Mouse (Mus musculus) midbrain, embryonic 10.5 days (tissue): ENCODE results near the gene Pigq. TPM values are rescaled to one million over a fixed set of nuclear protein-coding genes. Genes with fewer than 3 reads are reported as not detected.
A peak's percentile ranks its signal among the peaks of the same experiment; 100 is the strongest.

Experiments used
- DNase-seq: peaks from one replicate; pipeline ENCODE4 v3.0.0-alpha.2; 2017; ENCODE audit warnings: low spot score
- H3K27ac ChIP-seq: fragments of 300-500 bp; sonication (generic); replicated peaks from 2 replicates; pipeline ENCODE4 v1.5.1; 2016; ENCODE audit warnings: mild to moderate bottlenecking
- H3K27me3 ChIP-seq: fragments of 300-500 bp; sonication (generic); 2 replicates; pipeline ENCODE4 v1.6.1; 2016; ENCODE audit warnings: low read depth, mild to moderate bottlenecking; ENCODE audit not compliant: poor library complexity, severe bottlenecking
- H3K36me3 ChIP-seq: fragments of 300-500 bp; sonication (generic); 2 replicates; pipeline ENCODE4 v1.6.1; 2016; ENCODE audit warnings: mild to moderate bottlenecking, moderate library complexity
- H3K4me1 ChIP-seq: fragments of 300-500 bp; sonication (generic); 2 replicates; pipeline ENCODE4 v1.6.1; 2016
- H3K4me3 ChIP-seq: fragments of 300-500 bp; sonication (generic); 2 replicates; pipeline ENCODE4 v1.5.1; 2016; ENCODE audit warnings: mild to moderate bottlenecking, moderate library complexity
- H3K9me3 ChIP-seq: fragments of 300-500 bp; sonication (generic); replicated peaks from 2 replicates; pipeline ENCODE4 v1.6.1; 2016; ENCODE audit warnings: mild to moderate bottlenecking
- WGBS: fragments of 180-500 bp; shearing (Covaris S2); methylation state at CpG from one replicate; pipeline ENCODE4 v1.1.7; 2016; 5-methylcytosine and 5-hydroxymethylcytosine counted together
- polyA plus RNA-seq: library from polyadenylated mRNA; unstranded; fragments of >200 nt; fragmentation: Nextera tagmentation; extraction: Ambion mirVana; gene quantifications from 2 replicates; pipeline ENCODE4 v1.2.1, GENCODE M21; 2016

Gene Pigq
- polyA plus RNA-seq, 1 experiment from 2014 or later, result 64.8 TPM

DNA sequence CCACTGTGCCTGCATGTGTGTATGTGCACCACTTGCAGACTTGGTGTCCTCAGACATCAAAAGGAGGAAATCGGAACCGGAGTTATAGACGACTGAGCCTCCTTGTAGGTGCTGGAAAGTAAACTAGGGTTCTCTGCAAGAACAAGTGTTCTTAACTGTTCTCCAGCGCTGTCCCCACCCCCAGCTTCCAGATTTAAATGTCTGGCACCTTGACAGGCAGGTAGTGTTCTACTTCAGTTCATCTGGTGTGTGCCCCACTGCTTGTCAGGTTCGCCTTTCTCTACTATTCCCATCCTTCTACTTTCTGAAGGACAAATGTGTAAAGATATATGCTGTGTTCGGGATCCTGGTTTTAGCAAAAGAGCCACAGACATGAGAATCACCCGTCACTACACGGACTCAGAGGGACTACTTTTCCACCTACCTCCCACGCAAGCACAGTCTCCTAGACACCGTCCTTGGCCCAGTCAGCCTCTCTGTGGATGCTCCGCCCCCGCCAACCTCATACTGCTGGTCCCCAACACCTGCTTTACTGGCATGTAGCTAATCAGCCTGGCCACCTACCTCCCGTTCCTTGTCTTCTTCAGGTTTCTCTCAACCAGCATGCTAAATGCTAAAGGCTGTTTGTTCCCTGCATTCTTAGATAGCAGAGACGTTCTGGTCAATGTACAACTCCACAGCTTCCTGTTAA, 31.4 kb downstream of the Pigq start:
- H3K9me3 ChIP-seq, result no peaks in the 10 kb centered on the region
- H3K4me1 ChIP-seq, result peaks cover 10% of the 10 kb centered on the region
- no peak for DNase-seq
- 92% methylated on average over 14 of the region's 14 CpGs for WGBS
- peaks cover 28% of the 10 kb centered on the region for H3K36me3 ChIP-seq
- H3K27me3 ChIP-seq, result no peaks in the 10 kb centered on the region
- no peak overlapping the region for H3K27ac ChIP-seq
- no peak overlapping the region for H3K4me3 ChIP-seq

GRCm38 (mm10) chr17:25911816-25912215, 32.9 kb downstream of the Pigq start:
- Histone ChIP-seq H3K4me3 (no peak overlapping the region), H3K27ac (no peak overlapping the region), H3K36me3 (peaks cover 19% of the 10 kb centered on the region), H3K27me3 (no peaks in the 10 kb centered on the region), H3K9me3 (no peaks in the 10 kb centered on the region), H3K4me1 (no peaks in the 10 kb centered on the region)
- DNase-seq, result no peak
- WGBS, result 94% methylated on average over 4 of the region's 4 CpGs

DNA sequence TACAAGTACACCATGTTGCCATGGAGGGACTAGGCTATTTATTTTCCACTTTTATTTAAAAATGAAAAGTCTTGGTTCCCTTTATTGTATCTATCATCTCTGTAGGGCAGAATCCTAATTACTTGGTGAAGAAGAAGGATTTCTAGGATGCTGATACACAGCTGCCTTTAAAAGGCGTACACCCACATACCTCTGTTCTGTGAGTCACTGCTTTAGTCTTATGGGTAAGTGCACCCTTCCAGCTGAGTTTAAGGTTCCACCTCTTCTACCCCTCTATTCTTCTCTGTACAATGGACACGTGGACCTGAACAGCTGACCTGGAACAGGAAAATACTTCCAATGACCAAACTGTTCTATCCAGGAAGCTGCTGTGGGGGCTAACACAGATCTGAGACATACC, 37.1 kb downstream of the Pigq start:
- H3K27me3 ChIP-seq, result no peaks in the 10 kb centered on the region
- peaks cover 10% of the 10 kb centered on the region for H3K36me3 ChIP-seq
- WGBS, result 89% methylated on average over 2 of the region's 2 CpGs
- H3K27ac ChIP-seq, result no peak overlapping the region
- no peaks in the 10 kb centered on the region for H3K4me1 ChIP-seq
- H3K9me3 ChIP-seq, result no peaks in the 10 kb centered on the region
- no peak overlapping the region for H3K4me3 ChIP-seq
- no peak for DNase-seq

GRCm38 (mm10) chr17:25903061-25903460, 41.7 kb downstream of the Pigq start:
- Histone ChIP-seq H3K27me3 (no peaks in the 10 kb centered on the region), H3K36me3 (peaks cover 14% of the 10 kb centered on the region), H3K27ac (no peak overlapping the region), H3K9me3 (no peaks in the 10 kb centered on the region), H3K4me1 (no peaks in the 10 kb centered on the region), H3K4me3 (no peak overlapping the region)
- 89% methylated on average over 3 of the region's 3 CpGs for WGBS
- no peak for DNase-seq

DNA sequence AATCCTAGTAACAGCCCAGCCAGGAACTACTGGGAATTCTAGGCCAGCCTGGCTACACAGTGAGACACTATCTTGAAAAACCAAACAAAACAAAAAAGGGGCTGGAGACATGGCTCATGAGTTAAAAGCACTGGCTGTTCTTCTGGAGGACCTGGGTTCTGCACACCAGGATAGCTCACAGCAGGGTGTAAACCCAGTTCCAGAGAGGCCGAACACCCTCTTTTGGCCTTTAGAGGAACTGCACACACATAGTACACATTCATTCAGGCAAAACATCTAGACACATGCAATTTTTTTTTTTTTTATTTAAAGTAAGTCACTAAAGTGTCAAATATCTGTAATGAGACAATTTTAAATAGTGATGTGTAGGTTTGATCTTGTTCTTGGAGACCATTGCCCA, 44.5 kb downstream of the Pigq start:
- peaks cover 18% of the 10 kb centered on the region for H3K4me1 ChIP-seq
- no peak overlapping the region for H3K27ac ChIP-seq
- H3K9me3 ChIP-seq, result no peaks in the 10 kb centered on the region
- H3K4me3 ChIP-seq, result no peak overlapping the region
- peaks cover 14% of the 10 kb centered on the region for H3K36me3 ChIP-seq
- 95% methylated on average over 1 of the region's 1 CpGs for whole genome bisulfite sequencing
- H3K27me3 ChIP-seq, result no peaks in the 10 kb centered on the region
- no peak for DNase-seq

GRCm38 (mm10) chr17:25895891-25896290, 48.8 kb downstream of the Pigq start:
- 72% methylated on average over 12 of the region's 12 CpGs for WGBS
- Histone ChIP-seq H3K9me3 (no peaks in the 10 kb centered on the region), H3K27me3 (no peaks in the 10 kb centered on the region), H3K27ac (peak overlapping the region; percentile 69), H3K4me3 (no peak overlapping the region), H3K4me1 (peaks cover 24% of the 10 kb centered on the region), H3K36me3 (peaks cover 9% of the 10 kb centered on the region)
- no peak for DNase-seq

DNA sequence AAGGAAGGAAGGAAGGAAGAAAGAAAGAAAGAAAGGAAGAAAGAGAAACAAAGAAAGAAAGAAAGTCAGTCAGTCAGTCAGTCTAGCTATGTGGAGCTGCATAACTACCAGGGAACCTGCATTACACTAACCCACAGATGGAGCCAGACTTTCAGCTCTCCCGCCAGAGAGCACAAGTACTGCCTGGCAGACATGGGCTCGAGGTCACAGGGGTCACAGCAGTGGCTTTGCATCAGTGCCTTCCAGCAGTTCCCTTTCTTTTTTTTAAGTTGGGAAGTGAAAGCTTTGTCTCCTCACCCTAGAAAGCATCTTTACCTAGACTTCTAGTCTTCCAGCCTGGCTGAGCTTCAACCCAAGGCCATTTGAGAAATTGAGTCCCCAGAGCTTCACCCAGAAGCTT, 49.3 kb downstream of the Pigq start:
- no peaks in the 10 kb centered on the region for H3K27me3 ChIP-seq
- H3K36me3 ChIP-seq, result peaks cover 7% of the 10 kb centered on the region
- peak overlapping the region; percentile 69 for H3K27ac ChIP-seq
- no peaks in the 10 kb centered on the region for H3K9me3 ChIP-seq
- H3K4me3 ChIP-seq, result no peak overlapping the region
- 24% methylated on average over 2 of the region's 2 CpGs for WGBS
- H3K4me1 ChIP-seq, result peaks cover 24% of the 10 kb centered on the region
- DNase-seq, result no peak

- Histone ChIP-seq H3K27me3 (no peaks in the 10 kb centered on the region), H3K27ac (peak overlapping the region; percentile 67), H3K4me3 (no peak overlapping the region), H3K36me3 (peaks cover 16% of the 10 kb centered on the region), H3K4me1 (peaks cover 24% of the 10 kb centered on the region), H3K9me3 (no peaks in the 10 kb centered on the region)
- DNase-seq, result peak; percentile 62
- 36% methylated on average over 2 of the region's 2 CpGs for WGBS
These were observed 50.6 kb downstream of the Pigq start for GRCm38 (mm10) chr17:25893975-25894617.

- 93% methylated on average over 3 of the region's 3 CpGs for WGBS
- H3K27me3 ChIP-seq, result no peaks in the 10 kb centered on the region
- DNase-seq, result no peak
- H3K4me3 ChIP-seq, result no peak overlapping the region
- H3K4me1 ChIP-seq, result peaks cover 20% of the 10 kb centered on the region
- H3K36me3 ChIP-seq, result peaks cover 45% of the 10 kb centered on the region
- no peak overlapping the region for H3K27ac ChIP-seq
- H3K9me3 ChIP-seq, result no peaks in the 10 kb centered on the region
These were observed 55.9 kb downstream of the Pigq start for GRCm38 (mm10) chr17:25888837-25889236.

DNA sequence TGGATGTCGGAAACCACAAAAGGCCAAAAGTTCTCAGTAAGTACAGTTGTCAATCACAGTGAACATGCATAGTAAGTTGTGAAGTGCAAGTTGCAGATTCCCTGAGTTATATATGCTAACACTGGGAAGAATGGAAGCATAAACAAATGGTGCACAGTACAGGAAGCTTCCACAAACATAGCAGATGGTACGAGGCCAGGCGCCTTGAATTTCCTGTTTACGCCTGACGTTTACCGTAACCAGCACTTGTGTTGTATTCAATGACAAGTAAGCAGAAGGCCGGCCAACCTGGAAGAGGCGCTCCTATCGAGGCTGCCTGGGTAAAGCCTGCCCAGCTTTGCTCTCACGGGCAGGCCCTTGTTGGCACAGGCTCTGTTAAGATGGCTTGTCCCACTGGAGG, 57.3 kb downstream of the Pigq start:
- H3K4me1 ChIP-seq, result peaks cover 34% of the 10 kb centered on the region
- peaks cover 58% of the 10 kb centered on the region for H3K36me3 ChIP-seq
- H3K27me3 ChIP-seq, result no peaks in the 10 kb centered on the region
- H3K27ac ChIP-seq, result no peak overlapping the region
- no peak for DNase-seq
- no peaks in the 10 kb centered on the region for H3K9me3 ChIP-seq
- no peak overlapping the region for H3K4me3 ChIP-seq
- 89% methylated on average over 10 of the region's 10 CpGs for WGBS

DNA sequence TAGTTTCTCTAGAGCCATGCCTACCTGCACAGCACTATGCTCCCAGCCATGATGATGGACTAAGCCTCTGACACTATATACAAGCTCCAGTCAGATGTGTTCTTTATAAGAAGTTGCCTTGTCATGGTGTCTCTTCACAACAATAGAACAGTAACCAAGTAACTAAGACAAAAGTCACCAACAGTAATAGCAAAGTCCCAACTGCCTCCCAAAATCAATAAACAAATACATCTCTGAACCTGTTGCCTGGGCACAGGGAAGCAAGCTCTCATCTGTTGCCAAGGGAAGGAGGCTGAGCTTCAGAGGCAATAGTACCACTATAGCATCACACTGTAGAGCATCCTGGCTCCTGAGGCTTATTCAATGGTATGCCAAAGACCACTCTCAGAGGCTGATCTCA, 57.9 kb downstream of the Pigq start:
- H3K27ac ChIP-seq, result no peak overlapping the region
- DNase-seq, result no peak
- H3K4me3 ChIP-seq, result no peak overlapping the region
- H3K36me3 ChIP-seq, result peaks cover 62% of the 10 kb centered on the region
- H3K9me3 ChIP-seq, result no peaks in the 10 kb centered on the region
- H3K27me3 ChIP-seq, result no peaks in the 10 kb centered on the region
- peaks cover 41% of the 10 kb centered on the region for H3K4me1 ChIP-seq

DNA sequence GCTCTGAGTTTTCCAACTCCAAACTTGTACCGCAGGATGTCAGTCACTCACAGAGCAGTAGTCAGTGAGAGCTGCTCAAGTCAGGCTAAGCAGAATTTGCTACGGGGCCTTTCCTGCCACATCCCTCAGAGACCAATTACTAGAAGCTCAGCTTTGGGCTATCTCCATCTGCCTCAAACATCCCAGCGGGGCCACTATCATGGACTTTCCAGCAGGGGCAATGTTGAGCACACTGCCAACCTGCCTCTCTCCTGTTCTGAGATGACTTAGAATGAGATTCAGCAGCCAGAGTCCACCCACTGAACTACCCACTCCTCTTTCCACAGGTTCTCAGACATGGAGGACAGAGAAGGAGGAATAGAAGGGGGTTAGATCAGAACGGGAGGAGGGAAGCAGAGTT, 59.1 kb downstream of the Pigq start:
- Histone ChIP-seq H3K9me3 (no peaks in the 10 kb centered on the region), H3K4me1 (peaks cover 52% of the 10 kb centered on the region), H3K27me3 (no peaks in the 10 kb centered on the region), H3K27ac (no peak overlapping the region), H3K4me3 (no peak overlapping the region), H3K36me3 (peaks cover 62% of the 10 kb centered on the region)
- DNase-seq, result peak; percentile 37
- WGBS, result 66% methylated on average over 4 of the region's 4 CpGs

GRCm38 (mm10) chr17:25883824-25884223, 60.9 kb downstream of the Pigq start:
- no peak for DNase-seq
- no peak overlapping the region for H3K4me3 ChIP-seq
- WGBS, result 97% methylated on average over 3 of the region's 3 CpGs
- peaks cover 53% of the 10 kb centered on the region for H3K36me3 ChIP-seq
- peaks cover 70% of the 10 kb centered on the region for H3K4me1 ChIP-seq
- H3K27me3 ChIP-seq, result no peaks in the 10 kb centered on the region
- peak overlapping the region; percentile 90; the same call in 1 of the 2 replicates for H3K27ac ChIP-seq
- H3K9me3 ChIP-seq, result no peaks in the 10 kb centered on the region
